Mouse (Mus musculus) thymus, adult 2 months (tissue): ENCODE measurements around the gene Tcn2.

ENCODE experiments used
- CTCF ChIP-seq: fragments of 200-500 bp; IDR thresholded peaks from 2 replicates; pipeline ENCODE4 v1.5.1; 2012; ENCODE audit warnings: mild to moderate bottlenecking, control low read depth, low read length, moderate library complexity, borderline replicate concordance; ENCODE audit not compliant: control insufficient read depth, poor library complexity, insufficient read depth; ENCODE audit errors: extremely low read depth
- POLR2A ChIP-seq: fragments of 200-500 bp; IDR thresholded peaks from 2 replicates; pipeline ENCODE4 v1.6.1; 2012; ENCODE audit warnings: mild to moderate bottlenecking, low read length, control low read depth, moderate library complexity; ENCODE audit not compliant: control insufficient read depth, poor library complexity, insufficient read depth; ENCODE audit errors: extremely low read depth

GRCm38 (mm10) chr11:3922115-3922514, 9.8 kb downstream of the Tcn2 start:
- TF ChIP-seq POLR2A (no peak), CTCF (no peak)
